Mouse (Mus musculus) right cerebral cortex, postnatal 4 days (tissue): ENCODE measurements around the gene ccdc198.

Source experiments
- DNase-seq: peaks from one replicate; pipeline ENCODE4 v3.0.0-alpha.2; 2022

Gene ccdc198

GRCm38 (mm10) chr14:49197031-49197527, 48.2 kb downstream of the ccdc198 start:
- DNase-seq: no peak

GRCm38 (mm10) chr14:49186270-49186669, 59.0 kb downstream of the ccdc198 start:
- no peak for DNase-seq

DNA sequence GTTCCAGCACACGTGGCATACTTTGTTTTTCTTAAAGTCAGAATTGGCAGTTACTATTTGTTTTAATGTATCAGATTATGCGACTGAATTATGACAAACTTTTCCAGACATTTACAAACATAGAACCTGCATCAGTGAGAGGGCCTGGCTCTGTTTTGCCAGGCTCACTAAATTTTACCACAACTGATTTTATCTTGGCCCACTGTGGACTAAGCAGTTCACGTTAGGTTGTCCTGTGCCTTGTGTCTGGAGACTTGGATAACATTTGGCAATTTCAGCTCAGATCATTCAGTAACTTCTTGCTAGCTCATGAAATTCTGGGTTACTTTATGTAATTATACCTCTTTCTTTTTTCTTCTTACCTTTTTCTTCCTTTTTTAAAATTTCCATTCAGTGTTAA, 65.5 kb downstream of the ccdc198 start:
- no peak for DNase-seq

DNA sequence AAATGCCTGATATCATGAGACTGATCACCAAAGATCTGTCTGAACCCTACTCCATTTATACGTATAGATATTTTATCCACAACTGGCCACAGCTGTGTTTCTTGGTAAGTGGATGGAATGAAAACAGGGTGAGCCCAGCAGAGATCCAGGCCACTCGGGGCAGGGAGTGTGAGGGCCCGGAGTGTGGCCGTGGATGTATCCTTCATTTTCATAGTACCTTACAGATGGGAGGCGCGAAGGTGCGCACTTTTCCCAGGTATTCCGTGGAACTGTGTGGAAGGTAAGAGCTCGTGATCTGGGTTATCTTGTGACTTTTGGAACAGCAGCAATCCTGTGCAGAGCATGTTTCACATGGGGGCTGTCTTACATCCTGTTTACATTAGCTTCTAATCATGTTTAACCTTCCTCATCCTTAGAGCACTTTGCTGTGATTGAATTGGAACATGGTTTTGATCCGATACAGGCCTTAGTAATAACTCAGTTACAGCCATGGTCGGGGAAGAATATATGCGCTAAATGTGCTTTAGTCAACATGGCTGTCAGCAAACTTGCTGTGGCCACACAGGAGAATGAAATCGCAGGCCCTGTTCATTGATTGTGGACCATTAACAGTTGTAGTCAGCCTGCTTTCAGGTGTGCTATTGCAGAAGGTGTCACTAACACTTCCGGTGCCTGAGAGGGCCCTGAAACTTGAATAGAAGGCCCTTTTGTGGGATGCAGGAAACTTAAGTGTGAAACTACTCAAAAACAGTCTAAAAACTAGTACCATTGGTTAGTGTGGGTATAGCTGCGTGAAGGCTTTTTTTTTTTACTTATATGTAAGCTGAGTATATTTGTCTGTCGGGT, 71.8 kb downstream of the ccdc198 start:
- no peak for DNase-seq

- DNase-seq: no peak
Observed at GRCm38 (mm10) chr14:49172582-49172988, 72.7 kb downstream of the ccdc198 start.

GRCm38 (mm10) chr14:49171867-49172581, 73.2 kb downstream of the ccdc198 start, which contains the start of gene Naa30:
Gene Naa30 (plus strand): TSS chr14:49172226.
- peak; percentile 87 for DNase-seq

- no peak for DNase-seq
Observed at GRCm38 (mm10) chr14:49171286-49171685, 74.0 kb downstream of the ccdc198 start.
